Mouse (Mus musculus) E14TG2a.4 (cell line): Measurements from ENCODE around the gene Syt15.

Source experiments
- CTCF ChIP-seq: conservative IDR thresholded peaks from 2 replicates; pipeline ENCODE4 v1.5.1; 2014; ENCODE audit warnings: low read length
- NANOG ChIP-seq: IDR thresholded peaks from 2 replicates; pipeline ENCODE4 v1.6.1; 2014; ENCODE audit warnings: borderline replicate concordance, low read length, mixed read lengths

DNA sequence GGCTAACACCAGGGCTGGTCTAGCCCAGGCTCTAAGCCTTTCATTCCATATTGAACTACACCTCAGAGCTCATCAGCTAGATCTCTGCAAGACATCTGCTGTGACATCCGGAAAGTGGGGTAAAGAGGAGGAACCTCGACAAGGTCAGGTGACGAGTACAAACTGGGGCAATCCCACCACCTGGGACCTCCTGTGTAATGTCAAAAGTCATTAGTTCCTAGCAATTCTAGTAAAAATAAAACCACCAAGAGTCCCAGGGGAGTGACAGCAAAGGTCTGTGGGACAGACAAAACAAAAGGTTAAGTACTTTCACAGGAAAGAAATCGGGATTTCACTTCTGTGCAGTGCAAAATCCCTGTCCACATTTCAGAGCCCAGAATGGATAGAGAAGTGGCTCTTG, 25.5 kb upstream of the Syt15 start:
- TF ChIP-seq CTCF, result no peak
- TF ChIP-seq NANOG, result no peak
